Mouse (Mus musculus): ENCODE data around the gene Sdc4.

DNA sequence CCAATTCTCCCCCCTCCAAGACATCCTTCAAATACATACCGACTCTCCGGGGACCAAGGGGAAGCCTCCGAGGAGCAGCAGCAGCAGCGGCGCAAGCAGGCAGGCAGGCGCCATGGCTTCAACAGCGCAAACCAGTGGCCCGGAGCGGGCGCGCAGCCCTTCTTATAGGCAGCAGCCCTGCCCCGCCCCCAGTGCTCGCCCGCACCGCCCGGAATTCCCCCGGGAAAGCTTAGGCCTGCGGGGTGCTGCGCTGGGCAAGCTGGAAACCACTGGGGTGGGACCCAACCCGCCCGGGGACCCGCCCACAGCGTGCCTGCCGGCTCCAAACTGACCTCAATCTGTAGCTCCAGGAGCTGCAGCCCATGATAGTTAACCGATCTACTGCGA lies 643 bp downstream of the Sdc4 start:
- TF ChIP-seq POLR2AphosphoS5 (IDR thresholded peaks at IDR 0.05; ENCODE audit: borderline replicate concordance, low read depth, low read length) (no peak), ZKSCAN1 (IDR thresholded peaks at IDR 0.05; ENCODE audit: low read depth, low read length) (no peak), TAL1 (IDR thresholded peaks at IDR 0.05; ENCODE audit: low read length) (no peak), MAX (IDR thresholded peaks at IDR 0.05; ENCODE audit: low read length) (no peak), CTCF (IDR thresholded peaks at IDR 0.05 in 2 of 3, conservative IDR thresholded peaks at IDR 0.05 in 1 of 3; ENCODE audit: control insufficient read depth in 1 of 3, insufficient read depth in 1 of 3, low read depth in 2 of 3, low read length in 3 of 3, poor library complexity in 1 of 3, severe bottlenecking in 1 of 3) (no peak)

Measured in MEL (cell line).